Mouse (Mus musculus): ENCODE measurements around the gene Spats2l.

Spats2l gene

DNA sequence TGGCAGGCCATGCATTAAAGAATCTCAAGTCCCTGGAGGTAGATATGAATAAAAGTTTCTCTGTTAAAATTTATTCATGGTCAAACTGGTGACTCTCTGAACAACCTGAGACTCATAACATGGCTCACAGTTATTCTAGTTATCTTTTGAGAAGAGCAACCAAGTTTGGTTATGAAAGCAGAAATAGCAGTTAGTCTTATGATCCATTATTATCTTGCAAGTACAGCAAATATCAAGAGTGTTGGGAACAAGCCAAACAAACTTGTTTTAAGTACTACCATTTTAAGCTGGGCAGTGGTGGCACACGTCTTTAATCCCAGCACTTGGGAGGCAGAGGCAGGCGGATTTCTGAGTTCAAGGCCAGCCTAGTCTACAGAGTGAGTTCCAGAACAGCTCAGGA is 217.3 kb downstream of the Spats2l start:
- DNase-seq, result no peak

- DNase-seq, result peak; percentile 96
Measured at GRCm38 (mm10) chr1:57995432-57996132, 221.6 kb downstream of the Spats2l start, which contains the start of gene Sgo2a. Gene Sgo2a, plus strand, starts transcription at chr1:57995971.

DNA sequence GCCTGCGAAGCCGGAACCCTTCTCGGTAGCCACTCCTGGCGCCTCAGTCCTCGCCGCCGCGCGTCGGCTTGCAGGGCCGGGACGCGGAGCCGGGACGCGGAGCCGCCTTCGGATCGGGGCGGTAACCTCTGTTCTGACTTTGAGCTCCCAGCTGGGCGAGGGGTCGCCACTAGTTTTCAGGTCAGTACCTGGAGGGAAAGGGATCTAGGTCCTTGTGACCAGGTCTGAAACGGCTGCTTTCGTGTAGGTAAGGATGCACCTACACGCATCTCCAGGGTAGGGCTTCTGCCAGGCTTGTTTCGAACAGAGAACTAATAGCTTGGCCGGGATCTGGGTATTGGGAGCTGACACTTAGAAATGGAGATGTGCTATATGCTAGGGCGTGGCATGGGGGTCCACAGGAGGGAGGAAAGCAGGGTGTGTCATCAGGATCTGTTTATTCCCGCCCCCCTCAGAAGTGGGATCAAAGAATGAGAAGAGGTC is 222.2 kb downstream of the Spats2l start:
- no peak for DNase-seq

All from lung, postnatal 10 days (tissue).